Mouse (Mus musculus) thymus, adult 2 months (tissue): ENCODE measurements around the gene Grin1. TPM values are rescaled to one million over a fixed set of nuclear protein-coding genes. Genes with fewer than 3 reads are reported as not detected.

Source experiments
- DNase-seq: peaks from one replicate; pipeline ENCODE4 v3.0.0; 2021
- H3K27ac ChIP-seq: fragments of 200-500 bp; 2 replicates; pipeline ENCODE4 v1.5.1; 2012; ENCODE audit warnings: low read length, control low read depth; ENCODE audit not compliant: control insufficient read depth, insufficient read depth
- H3K27me3 ChIP-seq: fragments of 200-500 bp; 2 replicates; pipeline ENCODE4 v1.6.1; 2012; ENCODE audit warnings: mild to moderate bottlenecking, low read length, moderate library complexity, mixed read lengths; ENCODE audit not compliant: control insufficient read depth, insufficient read depth
- H3K36me3 ChIP-seq: fragments of 200-500 bp; 2 replicates; pipeline ENCODE4 v1.6.1; 2012; ENCODE audit warnings: mild to moderate bottlenecking, low read length, moderate library complexity; ENCODE audit not compliant: control insufficient read depth, insufficient read depth
- H3K4me1 ChIP-seq: fragments of 200-500 bp; replicated peaks from 2 replicates; pipeline ENCODE4 v1.6.1; 2012; ENCODE audit warnings: low read length; ENCODE audit not compliant: control insufficient read depth, insufficient read depth
- H3K4me3 ChIP-seq: fragments of 200-500 bp; 2 replicates; pipeline ENCODE4 v1.5.1; 2012; ENCODE audit warnings: mild to moderate bottlenecking, low read length, control low read depth, moderate library complexity; ENCODE audit not compliant: control insufficient read depth, insufficient read depth
- CTCF ChIP-seq: fragments of 200-500 bp; IDR thresholded peaks from 2 replicates; pipeline ENCODE4 v1.5.1; 2012; ENCODE audit warnings: mild to moderate bottlenecking, control low read depth, low read length, moderate library complexity, borderline replicate concordance; ENCODE audit not compliant: control insufficient read depth, poor library complexity, insufficient read depth; ENCODE audit errors: extremely low read depth
- POLR2A ChIP-seq: fragments of 200-500 bp; IDR thresholded peaks from 2 replicates; pipeline ENCODE4 v1.6.1; 2012; ENCODE audit warnings: mild to moderate bottlenecking, low read length, control low read depth, moderate library complexity; ENCODE audit not compliant: control insufficient read depth, poor library complexity, insufficient read depth; ENCODE audit errors: extremely low read depth
- WGBS: fragments of 180-500 bp; shearing (Covaris S2); methylation state at CpG from one replicate; pipeline ENCODE4 v1.1.7; 2018; 5-methylcytosine and 5-hydroxymethylcytosine counted together
- polyA plus RNA-seq: library from polyadenylated mRNA; depleted of rRNA; stranded (reverse); fragments of >200 nt; gene quantifications from 2 replicates; pipeline ENCODE4 v1.2.3, GENCODE M21; 2012

Gene Grin1
- polyA plus RNA-seq, 1 experiment = 0.50 TPM

DNA sequence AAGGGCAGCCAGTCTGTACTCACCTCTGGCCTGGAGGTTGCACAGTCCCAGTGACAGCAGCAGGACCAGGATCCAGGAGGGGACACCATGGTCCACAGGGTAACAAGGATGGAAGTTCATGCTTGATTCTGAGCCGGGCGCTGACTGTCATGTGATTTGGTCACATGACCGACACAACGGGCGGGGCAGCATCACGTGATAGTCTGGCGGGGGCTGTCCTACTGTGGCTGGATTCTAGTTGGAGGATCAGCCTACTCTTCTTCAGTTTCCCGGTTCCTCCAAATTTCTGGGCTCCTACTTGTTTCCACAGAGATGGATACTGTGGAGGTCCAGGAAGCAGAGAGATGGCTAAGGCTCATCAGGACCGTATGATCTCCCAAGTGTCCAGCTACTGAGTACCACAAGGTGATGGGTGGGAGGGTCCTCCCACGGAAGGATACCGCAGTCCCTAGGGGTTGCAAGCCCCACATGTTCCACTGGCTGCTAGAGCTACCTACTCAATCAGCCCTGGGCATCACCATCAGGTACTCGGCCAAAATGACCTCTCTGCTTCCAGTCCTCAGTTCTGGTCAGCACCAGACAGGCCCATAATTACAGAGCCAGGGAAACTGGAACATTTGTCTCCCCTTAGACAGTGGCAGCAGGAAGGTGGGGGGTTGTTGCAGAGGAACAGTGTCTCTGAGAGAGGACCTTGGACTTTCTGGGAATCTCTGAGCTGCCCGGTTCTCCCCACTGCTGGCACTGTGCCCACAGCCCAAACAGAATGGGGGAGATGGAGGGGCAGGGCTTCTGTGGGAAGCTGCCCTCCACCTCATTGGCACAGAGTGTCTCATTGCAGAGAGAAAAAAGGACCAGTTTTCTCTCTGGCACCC is 37.5 kb upstream of the Grin1 start, which contains the start of gene Dpp7:
Gene Dpp7, minus strand, starts transcription at position 152 of the 872 bp plus-strand sequence.
- WGBS = 9% methylated on average over 13 of the region's 13 CpGs
- H3K4me3 ChIP-seq = peak within 1 kb of the TSS; percentile 35
- no peak for TF ChIP-seq CTCF
- no peak for TF ChIP-seq POLR2A
- peaks cover 13% of the 10 kb centered on the region for H3K4me1 ChIP-seq
- DNase-seq = peak; percentile 69
- no peaks in the 10 kb centered on the region for H3K27me3 ChIP-seq
- H3K36me3 ChIP-seq = 0 out of 2 replicates have a peak, but pooled peaks cover 8% of the 10 kb centered on the region
- no peak within 1 kb of the TSS for H3K27ac ChIP-seq

DNA sequence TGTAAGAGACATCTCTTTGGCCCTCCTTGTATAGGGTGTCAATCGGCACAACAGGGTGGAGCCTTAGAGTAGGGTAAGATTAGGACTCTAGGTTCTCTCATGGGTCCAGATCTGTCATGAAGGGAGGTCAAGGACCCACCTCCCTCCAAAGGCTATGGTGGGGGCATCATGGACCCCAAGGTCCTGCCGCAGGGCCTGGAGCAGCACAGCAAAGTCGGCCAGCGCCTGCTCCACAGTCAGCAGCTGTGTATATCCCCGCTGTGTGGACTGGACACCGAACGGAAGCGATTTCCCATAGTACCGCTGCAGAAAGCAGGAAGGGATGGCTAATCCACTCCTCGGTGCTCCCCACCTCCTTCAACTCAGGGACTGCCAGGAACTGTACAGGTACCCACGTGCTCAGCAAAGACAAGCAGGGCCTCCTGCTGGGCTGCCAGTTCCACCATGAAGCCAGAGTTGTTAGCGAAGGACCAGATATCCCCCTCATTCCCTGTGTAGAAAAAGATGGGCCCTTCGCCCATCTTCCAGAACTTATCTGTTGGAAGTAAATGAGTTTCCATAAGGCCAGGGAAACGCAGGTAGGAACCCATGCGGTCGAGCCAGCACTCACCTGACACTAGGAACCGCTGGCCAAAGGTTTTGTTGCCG is 36.6 kb upstream of the Grin1 start:
- Histone ChIP-seq H3K4me3 (peak overlapping the region; percentile 35), H3K36me3 (peaks cover 16% of the 10 kb centered on the region), H3K4me1 (peaks cover 13% of the 10 kb centered on the region), H3K27ac (no peak overlapping the region), H3K27me3 (no peaks in the 10 kb centered on the region)
- TF ChIP-seq CTCF (no peak), POLR2A (no peak)
- WGBS = 62% methylated on average over 18 of the region's 18 CpGs
- no peak for DNase-seq

DNA sequence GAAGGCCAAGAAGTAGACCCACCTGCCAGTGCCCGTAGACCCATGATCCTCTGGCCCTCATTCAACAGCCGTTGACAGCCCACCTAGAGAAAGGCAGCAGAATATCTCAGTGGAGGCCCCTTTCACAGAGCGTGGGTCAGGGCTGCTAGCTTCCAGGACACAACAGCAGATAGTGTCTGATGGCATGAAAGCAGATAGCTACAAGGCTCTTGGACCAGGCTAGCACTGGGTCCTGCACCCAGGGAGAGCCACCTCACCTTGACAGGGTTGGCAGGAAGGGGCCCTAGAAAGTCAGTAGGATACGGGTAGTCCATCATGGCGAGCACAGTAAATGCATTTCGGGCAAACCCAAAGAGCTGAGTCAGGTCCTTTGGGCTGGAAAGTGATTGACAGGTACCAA is 35.2 kb upstream of the Grin1 start:
- H3K4me3 ChIP-seq = no peak overlapping the region
- TF ChIP-seq POLR2A = no peak
- TF ChIP-seq CTCF = no peak
- peaks cover 13% of the 10 kb centered on the region for H3K4me1 ChIP-seq
- no peak overlapping the region for H3K27ac ChIP-seq
- no peak for DNase-seq
- H3K27me3 ChIP-seq = no peaks in the 10 kb centered on the region
- peaks cover 29% of the 10 kb centered on the region for H3K36me3 ChIP-seq
- 92% methylated on average over 6 of the region's 6 CpGs for WGBS

DNA sequence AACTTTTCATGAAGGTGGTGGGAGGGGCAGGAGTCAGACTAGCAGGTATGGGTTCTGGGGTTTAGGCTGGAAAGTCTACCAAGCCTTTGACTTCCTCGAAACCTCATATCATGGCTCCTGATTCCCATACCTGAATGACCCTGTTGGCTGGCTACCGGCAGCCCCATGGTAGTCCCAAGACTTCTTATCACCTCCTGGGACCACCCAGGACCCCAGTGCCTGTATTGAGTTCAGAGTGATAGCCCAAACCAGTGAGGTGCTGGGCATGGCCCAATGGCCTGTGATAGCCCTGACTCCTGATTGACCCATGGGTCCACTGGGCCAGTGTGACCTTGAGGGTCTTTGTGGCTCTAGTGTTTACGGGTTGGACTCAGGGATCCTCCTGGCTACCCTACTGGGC is 31.7 kb upstream of the Grin1 start:
- no peak for DNase-seq
- 100% methylated on average over 3 of the region's 3 CpGs for WGBS
- Histone ChIP-seq H3K4me3 (no peak overlapping the region), H3K4me1 (peaks cover 2% of the 10 kb centered on the region), H3K27me3 (no peaks in the 10 kb centered on the region), H3K36me3 (peaks cover 62% of the 10 kb centered on the region), H3K27ac (no peak overlapping the region)
- TF ChIP-seq CTCF = no peak
- no peak for TF ChIP-seq POLR2A

DNA sequence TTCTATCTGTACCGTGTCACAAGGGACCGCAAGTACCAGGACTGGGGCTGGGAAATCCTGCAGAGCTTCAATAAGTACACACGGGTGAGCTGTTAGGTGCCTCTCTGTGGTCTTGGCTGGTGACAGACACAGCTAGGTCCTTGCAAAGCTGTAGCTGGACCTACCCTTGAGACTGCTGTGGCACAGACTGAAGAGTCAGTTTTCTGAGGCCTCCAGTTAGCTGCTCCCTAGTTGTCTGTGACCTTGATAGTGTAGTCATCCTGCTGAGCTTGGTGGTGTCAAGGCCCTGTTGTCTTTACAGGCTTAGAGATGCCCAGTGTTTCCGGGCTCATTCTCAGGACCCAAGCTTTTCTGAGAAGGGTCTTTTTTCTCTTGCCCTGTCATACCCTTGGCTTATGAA is 30.5 kb upstream of the Grin1 start:
- H3K27ac ChIP-seq = no peak overlapping the region
- H3K27me3 ChIP-seq = no peaks in the 10 kb centered on the region
- 98% methylated on average over 4 of the region's 4 CpGs for WGBS
- TF ChIP-seq POLR2A = no peak
- H3K36me3 ChIP-seq = peaks cover 69% of the 10 kb centered on the region
- H3K4me3 ChIP-seq = no peak overlapping the region
- DNase-seq = no peak
- no peaks in the 10 kb centered on the region for H3K4me1 ChIP-seq

DNA sequence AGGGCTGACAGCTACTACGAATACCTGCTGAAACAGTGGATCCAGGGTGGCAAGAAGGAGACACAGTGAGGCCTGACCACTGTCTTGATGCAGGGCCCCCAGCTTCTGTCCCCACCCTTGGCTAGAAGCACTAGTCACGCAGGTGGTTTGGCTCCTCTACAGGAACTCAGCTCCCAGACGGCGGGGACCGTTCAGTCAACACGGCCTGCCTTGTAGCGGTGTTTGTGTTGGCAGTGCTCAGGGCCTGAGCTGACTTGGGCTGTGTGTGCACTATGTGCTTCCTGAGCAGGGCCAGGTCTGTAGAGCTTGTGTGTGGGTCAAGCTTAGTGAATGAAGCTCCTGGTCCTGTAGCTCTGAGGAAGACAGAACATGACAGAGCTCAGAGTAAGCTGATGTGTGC is 29.2 kb upstream of the Grin1 start:
- WGBS = 96% methylated on average over 7 of the region's 7 CpGs
- Histone ChIP-seq H3K27me3 (no peaks in the 10 kb centered on the region), H3K27ac (no peak overlapping the region), H3K4me1 (no peaks in the 10 kb centered on the region), H3K4me3 (no peak overlapping the region), H3K36me3 (peaks cover 78% of the 10 kb centered on the region)
- TF ChIP-seq POLR2A (no peak), CTCF (no peak)
- no peak for DNase-seq

DNA sequence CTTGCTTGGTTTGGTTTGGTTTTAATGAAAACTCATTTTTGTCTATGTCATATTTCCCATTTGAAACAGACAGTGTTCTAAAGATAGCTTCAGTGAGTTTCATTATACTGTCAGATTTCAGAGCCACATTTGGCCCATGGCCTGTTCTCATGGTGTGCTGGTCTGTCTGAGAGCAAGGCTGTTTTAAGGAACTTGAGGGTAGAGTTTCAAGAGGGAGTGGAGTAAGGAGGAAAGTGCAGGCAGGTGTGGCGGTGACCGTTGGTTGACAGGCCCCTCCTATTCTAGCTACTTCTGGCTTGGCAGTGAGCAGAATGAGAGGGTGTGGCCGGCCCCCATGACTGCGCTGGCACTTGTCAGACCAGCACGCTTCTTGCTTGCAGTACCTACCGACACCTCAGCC is 19.3 kb upstream of the Grin1 start:
- peaks cover 55% of the 10 kb centered on the region for H3K36me3 ChIP-seq
- H3K27me3 ChIP-seq = no peaks in the 10 kb centered on the region
- no peak overlapping the region for H3K4me3 ChIP-seq
- TF ChIP-seq POLR2A (no peak), CTCF (no peak)
- WGBS = 64% methylated on average over 6 of the region's 6 CpGs
- DNase-seq = no peak
- no peak overlapping the region for H3K27ac ChIP-seq
- H3K4me1 ChIP-seq = peaks cover 3% of the 10 kb centered on the region
